Mouse (Mus musculus) left cerebral cortex, adult 18-20 months (tissue): ENCODE results near the gene Gm10840. TPM values are rescaled to one million over a fixed set of nuclear protein-coding genes. Genes with fewer than 3 reads are reported as not detected.

Experiments
- DNase-seq, 2 experiments: peaks; one replicate each; pipeline ENCODE4 v3.0.0; 2021 to 2022; ENCODE audit warnings: low spot score in 2 of 2, mixed read lengths in 1 of 2
- total RNA-seq, 2 experiments: library from RNA; stranded (reverse); gene quantifications; 2 replicates each; pipeline ENCODE4 v1.2.3; 2021

Gene Gm10840
- total RNA-seq, 2 experiments from 2014 or later, result 1.6 TPM; not detected in 1

GRCm38 (mm10) chr11:106159921-106160840, 469 bp upstream of the Gm10840 start:
- DNase-seq, result peak; percentile 77 to 88

- no peak for DNase-seq
Measured at GRCm38 (mm10) chr11:106162237-106162636, 1.6 kb downstream of the Gm10840 start.

GRCm38 (mm10) chr11:106163546-106163945, 2.9 kb downstream of the Gm10840 start:
- DNase-seq, result no peak

GRCm38 (mm10) chr11:106164601-106165180, 4.0 kb downstream of the Gm10840 start:
- DNase-seq, result no peak

- no peak for DNase-seq
Measured at GRCm38 (mm10) chr11:106167435-106167834, 6.8 kb downstream of the Gm10840 start.

GRCm38 (mm10) chr11:106170807-106171206, 10.2 kb downstream of the Gm10840 start:
- no peak for DNase-seq

- DNase-seq, result no peak
Measured at GRCm38 (mm10) chr11:106173228-106173627, 12.6 kb downstream of the Gm10840 start.

GRCm38 (mm10) chr11:106174372-106174771, 13.7 kb downstream of the Gm10840 start:
- no peak for DNase-seq

GRCm38 (mm10) chr11:106175081-106175480, 14.4 kb downstream of the Gm10840 start:
- no peak for DNase-seq

- DNase-seq, result no peak
Measured at GRCm38 (mm10) chr11:106176372-106176771, 15.7 kb downstream of the Gm10840 start.

GRCm38 (mm10) chr11:106178036-106178782, 17.6 kb downstream of the Gm10840 start:
- no peak for DNase-seq

- peak; percentile 38 to 42 for DNase-seq
Measured at GRCm38 (mm10) chr11:106179711-106180448, 19.2 kb downstream of the Gm10840 start.

GRCm38 (mm10) chr11:106180449-106180801, 19.8 kb downstream of the Gm10840 start:
- no peak for DNase-seq

- no peak for DNase-seq
Measured at GRCm38 (mm10) chr11:106187326-106187725, 26.7 kb downstream of the Gm10840 start.

GRCm38 (mm10) chr11:106191716-106192115, 31.1 kb downstream of the Gm10840 start:
- DNase-seq, result no peak

GRCm38 (mm10) chr11:106192241-106192640, 31.6 kb downstream of the Gm10840 start:
- no peak for DNase-seq

GRCm38 (mm10) chr11:106192657-106193370, 32.2 kb downstream of the Gm10840 start:
- DNase-seq, result no peak

- peak; percentile 95 to 96 for DNase-seq
Measured at GRCm38 (mm10) chr11:106193371-106194154, 32.9 kb downstream of the Gm10840 start.

GRCm38 (mm10) chr11:106194155-106194541, 33.5 kb downstream of the Gm10840 start:
- no peak for DNase-seq

- DNase-seq, result no peak
Measured at GRCm38 (mm10) chr11:106194891-106195290, 34.2 kb downstream of the Gm10840 start.
